Mouse (Mus musculus) activated CD4-positive, CD25-positive, alpha-beta regulatory T cell, adult 4 months (primary cell): ENCODE measurements around the gene Fbf1. TPM values are rescaled to one million over a fixed set of nuclear protein-coding genes. Genes with fewer than 3 reads are reported as not detected.
"Not testable (repeated sequence)": the region's sequence is repeated elsewhere in the genome, so short reads cannot be mapped to it uniquely, and the experiment has no call there.

Source experiments
- ATAC-seq: one replicate; pipeline ENCODE4 v1.8.0; 2017
- polyA plus RNA-seq, 2 experiments: library from polyadenylated mRNA; unstranded; fragments of 100-300 nt; shearing (Covaris generic); gene quantifications; one replicate each; pipeline ENCODE4 v1.2.1; 2017

Fbf1 gene
- polyA plus RNA-seq, 2 experiments from 2014 or later: 2.1 to 3.4 TPM

DNA sequence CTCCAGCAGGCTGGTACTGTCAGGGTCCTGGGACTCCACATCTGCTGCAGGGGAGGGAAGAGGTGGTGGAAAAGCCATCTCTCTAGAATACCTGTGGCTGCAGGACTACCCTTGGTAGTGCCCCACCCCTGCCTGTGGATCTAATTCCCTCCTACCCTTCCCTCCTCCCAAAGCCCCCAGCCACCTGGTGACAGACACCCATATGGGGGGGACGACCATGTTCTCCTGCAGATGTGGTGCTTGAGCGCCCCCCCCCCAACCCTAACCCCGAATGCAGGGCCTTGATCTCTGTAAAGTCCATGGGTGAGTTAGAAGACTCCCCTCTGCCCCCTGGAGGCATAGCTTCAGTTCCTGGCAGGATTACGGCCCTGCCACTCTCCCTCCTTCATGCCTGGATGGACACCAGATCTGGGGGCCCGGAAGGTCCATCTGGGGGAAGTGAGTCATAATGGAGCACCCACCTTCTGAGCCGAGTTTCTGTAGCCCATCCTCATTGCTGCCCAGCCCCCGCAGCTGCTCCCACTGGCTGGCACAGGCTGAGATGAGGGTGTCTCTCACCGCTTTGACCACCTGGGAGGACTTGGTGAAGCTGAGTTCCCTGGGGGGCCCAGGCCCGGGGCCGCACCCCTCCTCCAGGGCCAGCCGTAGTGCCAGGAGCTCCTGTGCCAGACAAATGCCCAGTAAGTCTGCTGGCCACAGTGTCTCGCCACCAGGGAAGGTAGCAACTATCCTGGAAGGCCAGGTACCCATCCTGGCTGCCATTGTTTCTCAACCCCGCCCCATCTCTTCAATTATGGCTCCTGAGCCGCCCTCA, 60.8 kb downstream of the Fbf1 start:
- no peak for ATAC-seq

- ATAC-seq: no peak
Observed at GRCm38 (mm10) chr11:116106154-116106962, 61.6 kb downstream of the Fbf1 start.

DNA sequence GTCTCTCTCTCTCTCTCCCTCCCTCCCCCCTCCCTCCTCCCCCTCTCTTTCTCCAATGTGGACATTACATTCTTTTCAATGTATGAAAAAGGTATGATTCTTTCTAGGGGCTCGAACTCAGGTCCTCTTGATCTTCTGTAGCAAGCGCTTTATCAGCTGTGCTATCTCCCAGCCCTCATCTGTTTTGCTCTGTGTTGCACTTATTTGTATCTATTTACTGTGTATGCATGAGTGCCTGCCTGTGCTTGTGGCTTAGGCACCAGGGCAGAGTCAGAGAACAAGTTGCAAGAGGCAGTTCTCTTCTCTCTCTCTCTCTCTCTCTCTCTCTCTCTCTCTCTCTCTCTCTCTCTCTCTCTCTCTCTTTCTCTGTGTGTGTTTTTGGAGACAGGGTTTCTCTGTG, 62.9 kb downstream of the Fbf1 start:
- ATAC-seq: no peak

GRCm38 (mm10) chr11:116104006-116104646, 63.8 kb downstream of the Fbf1 start:
- ATAC-seq: no peak

DNA sequence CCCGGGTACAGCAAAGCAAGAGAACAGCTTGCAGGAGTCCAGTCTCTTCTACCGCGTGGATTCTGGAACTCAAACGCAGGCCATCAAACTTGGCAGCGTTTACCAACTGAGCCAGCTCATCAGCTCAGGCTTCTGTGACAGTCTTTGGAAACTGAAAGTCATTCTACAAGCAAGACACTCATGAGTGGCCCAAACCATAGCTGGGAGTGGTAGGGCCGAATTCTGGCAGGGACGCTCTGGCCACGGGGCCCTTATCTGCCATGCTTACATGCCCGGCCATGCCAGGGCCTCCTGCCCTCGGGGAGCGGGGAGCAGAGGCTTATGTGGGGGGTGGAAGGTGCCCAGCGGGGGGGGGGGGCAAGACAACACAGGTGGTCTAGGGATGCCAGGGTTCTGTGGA, 64.4 kb downstream of the Fbf1 start:
- no peak for ATAC-seq

GRCm38 (mm10) chr11:116102472-116102871, 65.5 kb downstream of the Fbf1 start:
- ATAC-seq: no peak

- no peak for ATAC-seq
Observed at GRCm38 (mm10) chr11:116101931-116102381, 66.0 kb downstream of the Fbf1 start.

DNA sequence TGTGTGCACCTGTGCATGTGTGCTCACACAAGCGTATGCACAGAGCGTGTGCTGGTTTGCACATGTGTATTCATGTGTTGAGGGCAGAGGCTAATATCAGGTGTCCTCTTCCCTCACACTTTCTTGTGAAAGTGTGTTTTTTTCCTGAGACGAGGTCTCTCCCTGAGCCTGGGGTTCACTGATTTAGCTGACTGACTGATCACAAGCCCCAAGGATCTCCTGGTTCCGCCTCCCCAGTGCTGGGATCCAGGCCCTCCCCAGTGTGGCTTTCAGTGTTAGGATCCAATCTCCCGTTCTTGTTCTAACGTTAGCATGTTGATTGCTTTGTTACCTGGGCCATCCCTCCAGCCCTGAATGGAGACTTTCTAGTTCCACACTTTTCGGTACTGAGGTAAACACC, 67.1 kb downstream of the Fbf1 start:
- no peak for ATAC-seq

DNA sequence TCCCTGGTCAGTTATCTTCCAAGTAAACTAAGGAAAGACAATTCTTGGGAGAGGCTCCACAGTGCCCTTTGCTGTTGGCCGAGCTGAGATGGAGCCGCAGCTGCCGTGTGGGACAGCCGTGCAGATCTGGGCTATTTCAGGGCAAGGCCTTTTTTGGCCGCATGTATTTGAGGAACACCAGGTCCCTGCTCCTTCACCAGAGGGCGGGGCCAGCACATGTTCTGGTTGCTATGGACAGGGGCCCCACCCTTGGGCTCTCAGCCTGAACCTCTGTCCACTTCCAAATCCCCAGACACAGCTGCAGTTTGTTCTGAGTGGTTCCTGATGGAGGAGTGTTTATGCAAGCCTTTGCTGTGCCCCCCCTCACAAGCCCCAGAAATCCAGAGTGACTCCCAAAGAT, 67.6 kb downstream of the Fbf1 start:
- ATAC-seq: no peak

- ATAC-seq: no peak
Observed at GRCm38 (mm10) chr11:116099462-116099861, 68.5 kb downstream of the Fbf1 start.

- no peak for ATAC-seq
Observed at GRCm38 (mm10) chr11:116098711-116099460, 69.1 kb downstream of the Fbf1 start.

GRCm38 (mm10) chr11:116096213-116097108, 71.5 kb downstream of the Fbf1 start:
- no peak for ATAC-seq

GRCm38 (mm10) chr11:116095573-116095972, 72.4 kb downstream of the Fbf1 start:
- ATAC-seq: no peak

- no peak for ATAC-seq
Observed at GRCm38 (mm10) chr11:116093771-116094565, 74.0 kb downstream of the Fbf1 start.

GRCm38 (mm10) chr11:116092959-116093358, 75.0 kb downstream of the Fbf1 start:
- not testable (repeated sequence) for ATAC-seq

Other genes with a start within 250 kb of the Fbf1 start
- 10 to 100 TPM; 36.0 to 53.3 TPM for gene Sap30bp, start 234.9 kb downstream of the Fbf1 start, polyA plus RNA-seq
- gene Recql5, start 234.7 kb downstream of the Fbf1 start, polyA plus RNA-seq: 10 to 100 TPM; 12.1 to 22.5 TPM
- not detected for gene Itgb4, start 193.5 kb downstream of the Fbf1 start, polyA plus RNA-seq
- gene Galk1, start 155.4 kb downstream of the Fbf1 start, polyA plus RNA-seq: 10 to 100 TPM; 23.0 to 25.3 TPM
- gene H3f3b, start 140.2 kb downstream of the Fbf1 start, polyA plus RNA-seq: 1,000 to 10,000 TPM; 1,520 to 1,873 TPM
- 10 to 100 TPM; 10.4 to 12.3 TPM for gene Unk, start 137.8 kb downstream of the Fbf1 start, polyA plus RNA-seq
- gene Unc13d, start 90.2 kb downstream of the Fbf1 start, polyA plus RNA-seq: 100 to 1,000 TPM in 1 of 2 experiments, 10 to 100 TPM in 1; 68.6 to 116 TPM
- 100 to 1,000 TPM in 1 of 2 experiments, 10 to 100 TPM in 1; 85.4 to 142 TPM for gene Wbp2, start 81.2 kb downstream of the Fbf1 start, polyA plus RNA-seq
- gene Trim47, start 41.0 kb downstream of the Fbf1 start, polyA plus RNA-seq: not detected
- 10 to 100 TPM; 10.7 to 11.9 TPM for gene Trim65, start 37.0 kb downstream of the Fbf1 start, polyA plus RNA-seq
- gene Mrpl38, start 29.3 kb downstream of the Fbf1 start, polyA plus RNA-seq: 10 to 100 TPM; 17.9 to 25.8 TPM
- gene Ten1, start 30.7 kb upstream of the Fbf1 start, polyA plus RNA-seq: 10 to 100 TPM; 56.1 to 77.2 TPM
- gene Acox1, start 30.9 kb upstream of the Fbf1 start, polyA plus RNA-seq: 10 to 100 TPM; 10.0 to 11.7 TPM
- gene Evpl, start 69.9 kb upstream of the Fbf1 start, polyA plus RNA-seq: not detected
- 10 to 100 TPM; 33.1 to 42.4 TPM for gene Srp68, start 106.1 kb upstream of the Fbf1 start, polyA plus RNA-seq
- not detected for gene Galr2, start 112.8 kb upstream of the Fbf1 start, polyA plus RNA-seq
- 10 to 100 TPM; 49.2 to 80.4 TPM for gene Exoc7, start 139.1 kb upstream of the Fbf1 start, polyA plus RNA-seq
- gene Foxj1, start 167.2 kb upstream of the Fbf1 start, polyA plus RNA-seq: not detected
- gene Rnf157, start 244.9 kb upstream of the Fbf1 start, polyA plus RNA-seq: 1 to 10 TPM; 6.6 to 6.9 TPM